Mouse (Mus musculus) limb, embryonic 10.5 days (tissue): ENCODE results near the gene Itsn2. TPM values are rescaled to one million over a fixed set of nuclear protein-coding genes. Genes with fewer than 3 reads are reported as not detected.
"Not testable (repeated sequence)": the region's sequence is repeated elsewhere in the genome, so short reads cannot be mapped to it uniquely, and the experiment has no call there.

Experiments
- DNase-seq: peaks from one replicate; pipeline ENCODE4 v3.0.0-alpha.2; 2017; ENCODE audit warnings: low spot score
- H3K27ac ChIP-seq: fragments of 300-500 bp; sonication (generic); 2 replicates; pipeline ENCODE4 v1.5.1; 2016; ENCODE audit warnings: mild to moderate bottlenecking
- H3K27me3 ChIP-seq: fragments of 300-500 bp; sonication (generic); 2 replicates; pipeline ENCODE4 v1.6.1; 2016; ENCODE audit warnings: low read depth, mild to moderate bottlenecking; ENCODE audit not compliant: poor library complexity, severe bottlenecking
- H3K36me3 ChIP-seq: fragments of 300-500 bp; sonication (generic); 2 replicates; pipeline ENCODE4 v1.6.1; 2016; ENCODE audit warnings: mild to moderate bottlenecking, moderate library complexity
- H3K4me1 ChIP-seq: fragments of 300-500 bp; sonication (generic); 2 replicates; pipeline ENCODE4 v1.6.1; 2016
- H3K4me3 ChIP-seq: fragments of 300-500 bp; sonication (generic); 2 replicates; pipeline ENCODE4 v1.5.1; 2016; ENCODE audit warnings: mild to moderate bottlenecking, moderate library complexity
- H3K9me3 ChIP-seq: fragments of 300-500 bp; sonication (generic); replicated peaks from 2 replicates; pipeline ENCODE4 v1.6.1; 2016; ENCODE audit warnings: mild to moderate bottlenecking
- WGBS: fragments of 180-500 bp; shearing (Covaris S2); methylation state at CpG from one replicate; pipeline ENCODE4 v1.1.7; 2016; 5-methylcytosine and 5-hydroxymethylcytosine counted together
- polyA plus RNA-seq: library from polyadenylated mRNA; unstranded; fragments of >200 nt; fragmentation: Nextera tagmentation; extraction: Ambion mirVana; gene quantifications from 2 replicates; pipeline ENCODE4 v1.2.1, GENCODE M21; 2016

The Itsn2 gene
- polyA plus RNA-seq, 1 experiment from 2014 or later, result 20.0 TPM

GRCm38 (mm10) chr12:4729165-4729564, 136.7 kb downstream of the Itsn2 start:
- DNase-seq, result no peak
- Histone ChIP-seq H3K4me3 (no peak overlapping the region), H3K36me3 (no peaks in the 10 kb centered on the region), H3K27ac (no peak overlapping the region), H3K27me3 (peaks cover 5% of the 10 kb centered on the region; the same call in 1 of the 2 replicates), H3K9me3 (no peaks in the 10 kb centered on the region), H3K4me1 (peaks cover 2% of the 10 kb centered on the region; the same call in 1 of the 2 replicates)
- WGBS, result 93% methylated on average over 3 of the region's 3 CpGs

GRCm38 (mm10) chr12:4731629-4732028, 139.2 kb downstream of the Itsn2 start:
- H3K4me1 ChIP-seq, result peaks cover 3% of the 10 kb centered on the region; the same call in 1 of the 2 replicates
- peaks cover 5% of the 10 kb centered on the region; the same call in 1 of the 2 replicates for H3K27me3 ChIP-seq
- no peak overlapping the region for H3K4me3 ChIP-seq
- no peak overlapping the region for H3K27ac ChIP-seq
- H3K9me3 ChIP-seq, result no peaks in the 10 kb centered on the region
- no peaks in the 10 kb centered on the region for H3K36me3 ChIP-seq
- DNase-seq, result no peak
- WGBS, result 69% methylated on average over 4 of the region's 4 CpGs

- H3K27me3 ChIP-seq, result peaks cover 5% of the 10 kb centered on the region; the same call in 1 of the 2 replicates
- no peak for DNase-seq
- no peak overlapping the region for H3K27ac ChIP-seq
- no peaks in the 10 kb centered on the region for H3K36me3 ChIP-seq
- WGBS, result 55% methylated on average over 4 of the region's 4 CpGs
- H3K9me3 ChIP-seq, result no peaks in the 10 kb centered on the region
- peaks cover 3% of the 10 kb centered on the region; the same call in 1 of the 2 replicates for H3K4me1 ChIP-seq
- H3K4me3 ChIP-seq, result no peak overlapping the region
These were observed 139.9 kb downstream of the Itsn2 start for GRCm38 (mm10) chr12:4732332-4732731.

GRCm38 (mm10) chr12:4738031-4738576, 145.7 kb downstream of the Itsn2 start, which contains the start of gene Fam228a:
TSS of gene Fam228a (minus strand) at chr12:4738430.
- H3K4me1 ChIP-seq, result peaks cover 3% of the 10 kb centered on the region; the same call in 1 of the 2 replicates
- no peak within 1 kb of the TSS for H3K4me3 ChIP-seq
- DNase-seq, result no peak
- no peak within 1 kb of the TSS for H3K27ac ChIP-seq
- H3K9me3 ChIP-seq, result no peaks in the 10 kb centered on the region
- 88% methylated on average over 18 of the region's 18 CpGs for WGBS
- peaks cover 5% of the 10 kb centered on the region; the same call in 1 of the 2 replicates for H3K27me3 ChIP-seq
- no peaks in the 10 kb centered on the region for H3K36me3 ChIP-seq

- WGBS, result 91% methylated on average over 7 of the region's 7 CpGs
These were observed 148.4 kb downstream of the Itsn2 start for GRCm38 (mm10) chr12:4740823-4741222.

GRCm38 (mm10) chr12:4742183-4742582, 149.7 kb downstream of the Itsn2 start:
- no peak overlapping the region for H3K4me3 ChIP-seq
- no peaks in the 10 kb centered on the region for H3K36me3 ChIP-seq
- no peak for DNase-seq
- 90% methylated on average over 3 of the region's 3 CpGs for WGBS
- H3K27me3 ChIP-seq, result no peaks in the 10 kb centered on the region
- no peaks in the 10 kb centered on the region for H3K9me3 ChIP-seq
- H3K27ac ChIP-seq, result no peak overlapping the region
- H3K4me1 ChIP-seq, result no peaks in the 10 kb centered on the region

More at GRCm38 (mm10) chr12:4740823-4741222, 148.4 kb downstream of the Itsn2 start:
- Histone ChIP-seq H3K36me3 (no peaks in the 10 kb centered on the region), H3K27ac (no peak overlapping the region), H3K9me3 (no peaks in the 10 kb centered on the region), H3K4me3 (no peak overlapping the region), H3K27me3 (no peaks in the 10 kb centered on the region), H3K4me1 (no peaks in the 10 kb centered on the region)
- DNase-seq, result no peak

GRCm38 (mm10) chr12:4744486-4744885, 152.0 kb downstream of the Itsn2 start:
- DNase-seq, result no peak
- WGBS, result 93% methylated on average over 10 of the region's 10 CpGs
- no peaks in the 10 kb centered on the region for H3K4me1 ChIP-seq
- no peaks in the 10 kb centered on the region for H3K36me3 ChIP-seq
- H3K27me3 ChIP-seq, result no peaks in the 10 kb centered on the region
- no peaks in the 10 kb centered on the region for H3K9me3 ChIP-seq
- no peak overlapping the region for H3K27ac ChIP-seq
- H3K4me3 ChIP-seq, result no peak overlapping the region

GRCm38 (mm10) chr12:4754451-4754850, 162.0 kb downstream of the Itsn2 start:
- not testable (repeated sequence) for H3K27ac ChIP-seq, H3K4me3 ChIP-seq, H3K4me1 ChIP-seq, DNase-seq, H3K36me3 ChIP-seq, H3K27me3 ChIP-seq, H3K9me3 ChIP-seq
- WGBS, result 83% methylated on average over 4 of the region's 4 CpGs

GRCm38 (mm10) chr12:4757060-4757459, 164.6 kb downstream of the Itsn2 start:
- no peaks in the 10 kb centered on the region for H3K36me3 ChIP-seq
- no peaks in the 10 kb centered on the region for H3K27me3 ChIP-seq
- H3K27ac ChIP-seq, result no peak overlapping the region
- WGBS, result 85% methylated on average over 1 of the region's 1 CpGs
- H3K4me1 ChIP-seq, result no peaks in the 10 kb centered on the region
- no peak for DNase-seq
- H3K9me3 ChIP-seq, result no peaks in the 10 kb centered on the region
- no peak overlapping the region for H3K4me3 ChIP-seq

Other genes starting within 250 kb of the Itsn2 start
- gene Ncoa1, start 115.5 kb upstream of the Itsn2 start, polyA plus RNA-seq, result 1.3 and 3.3 TPM in 2 replicates
- not detected in 2 replicates for gene Gm3625, start 289 bp downstream of the Itsn2 start, polyA plus RNA-seq
- gene Fam228a, start 145.8 kb downstream of the Itsn2 start, polyA plus RNA-seq, result 0.13 and 0.14 TPM in 2 replicates
- 1.0 and 1.9 TPM in 2 replicates for gene Pfn4, start 176.4 kb downstream of the Itsn2 start, polyA plus RNA-seq
- 1.2 and 1.4 TPM in 2 replicates for gene Fam228b, start 176.6 kb downstream of the Itsn2 start, polyA plus RNA-seq
- 278 and 297 TPM in 2 replicates for gene Sf3b6, start 224.9 kb downstream of the Itsn2 start, polyA plus RNA-seq
- 5.6 and 7.9 TPM in 2 replicates for gene Fkbp1b, start 249.0 kb downstream of the Itsn2 start, polyA plus RNA-seq